Mouse (Mus musculus): ENCODE data around the gene Ccdc15.
"Not testable (repeated sequence)": the region's sequence is repeated elsewhere in the genome, so short reads cannot be mapped to it uniquely, and the experiment has no call there.

Ccdc15 gene

DNA sequence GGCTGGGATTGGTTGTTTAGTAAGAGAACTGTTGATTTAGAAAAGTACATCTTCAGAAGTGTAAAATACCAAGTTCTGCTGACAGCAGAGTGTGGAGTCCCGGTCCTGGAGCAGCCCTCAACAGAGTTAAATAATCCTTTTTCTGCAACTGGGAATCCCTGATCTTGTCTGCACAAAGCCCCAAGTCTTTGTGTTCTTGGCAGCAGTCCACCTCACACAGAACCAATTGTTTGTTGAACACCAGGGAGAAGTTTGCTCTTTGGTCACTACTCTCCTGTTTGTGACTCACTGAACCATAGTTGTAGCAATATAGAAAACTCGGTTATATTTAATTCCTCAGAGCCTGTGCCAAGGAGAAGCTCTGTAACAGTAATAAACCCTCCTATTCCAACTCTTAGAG is 3.0 kb upstream of the Ccdc15 start:
- DNase-seq (ENCODE audit: low read depth, low spot score), result no peak

DNA sequence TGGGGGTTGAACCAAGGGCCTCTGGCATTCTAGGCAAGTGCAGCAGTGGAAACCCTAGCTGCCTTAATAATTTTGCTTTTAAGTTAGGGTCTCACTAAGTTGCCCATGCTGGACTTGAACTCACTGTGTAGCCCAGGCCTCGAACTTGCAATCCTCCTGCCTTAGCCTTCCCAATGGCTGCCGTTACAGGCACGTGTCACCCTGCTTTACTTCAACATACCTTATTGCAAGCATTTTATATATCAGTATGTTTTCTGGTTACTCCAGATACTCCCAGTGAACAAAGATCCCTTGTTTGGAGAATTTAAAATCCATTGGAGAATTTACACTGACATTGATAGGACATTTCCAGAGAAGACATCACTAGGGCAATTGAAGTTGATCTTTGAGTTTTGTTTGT is 818 bp upstream of the Ccdc15 start:
- no peak for DNase-seq (ENCODE audit: low read depth, low spot score)

DNA sequence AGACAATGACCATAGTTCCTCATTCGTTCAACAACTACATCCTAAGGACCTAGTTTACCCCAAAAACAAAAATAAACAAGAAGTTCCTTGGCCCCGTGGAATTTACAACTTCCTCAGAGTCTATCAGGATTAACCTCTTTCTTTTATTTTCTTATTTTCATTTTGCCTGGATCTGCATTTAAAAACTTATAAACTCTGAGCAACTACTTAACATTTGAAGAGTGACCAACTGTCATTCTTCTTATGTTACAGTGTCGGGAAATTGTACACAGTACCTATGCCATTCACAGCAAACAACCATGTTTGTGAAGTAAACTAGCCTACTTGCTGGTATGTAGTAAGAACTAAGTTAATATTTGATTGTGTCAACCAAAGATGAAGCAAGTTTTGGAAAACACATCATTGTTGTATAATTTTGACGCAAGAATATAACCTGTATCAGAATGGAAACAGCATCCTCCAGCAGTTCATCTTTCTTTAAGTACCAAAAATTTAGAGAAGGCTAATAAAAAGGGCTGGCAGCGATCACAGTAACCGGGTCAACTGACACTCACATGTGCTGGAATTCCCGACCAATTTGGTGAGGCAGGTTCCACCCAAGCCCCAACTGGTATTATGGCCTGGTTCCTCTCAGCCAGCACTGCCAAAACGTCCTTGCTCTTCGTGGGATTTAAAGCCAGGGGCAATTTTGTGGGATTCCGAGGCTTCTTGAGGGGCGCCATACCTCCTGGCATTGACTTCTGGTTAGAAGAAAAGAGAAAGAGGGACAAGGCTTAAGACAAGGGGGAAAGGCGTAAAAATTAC is 846 bp downstream of the Ccdc15 start:
- DNase-seq (ENCODE audit: low read depth, low spot score), result no peak

DNA sequence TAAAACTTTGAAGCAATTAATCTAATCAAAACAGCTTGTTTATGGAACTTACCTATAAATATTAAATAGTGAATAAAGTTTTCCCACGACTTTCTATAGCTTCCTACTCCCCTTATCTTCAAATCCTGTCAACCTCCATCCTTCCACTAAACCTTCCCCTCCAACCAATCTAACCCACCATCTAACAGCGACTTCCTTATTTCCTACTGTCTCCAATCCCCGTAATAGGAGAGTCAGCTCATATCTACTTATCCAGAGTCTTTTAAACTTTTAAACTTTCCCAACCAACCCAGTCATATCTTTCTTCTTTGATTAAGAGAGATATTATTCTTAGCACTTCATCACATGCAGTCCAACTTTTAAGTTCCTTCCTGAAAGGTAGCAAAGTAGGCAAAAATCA is 2.8 kb downstream of the Ccdc15 start:
- DNase-seq (ENCODE audit: low read depth, low spot score), result no peak

DNA sequence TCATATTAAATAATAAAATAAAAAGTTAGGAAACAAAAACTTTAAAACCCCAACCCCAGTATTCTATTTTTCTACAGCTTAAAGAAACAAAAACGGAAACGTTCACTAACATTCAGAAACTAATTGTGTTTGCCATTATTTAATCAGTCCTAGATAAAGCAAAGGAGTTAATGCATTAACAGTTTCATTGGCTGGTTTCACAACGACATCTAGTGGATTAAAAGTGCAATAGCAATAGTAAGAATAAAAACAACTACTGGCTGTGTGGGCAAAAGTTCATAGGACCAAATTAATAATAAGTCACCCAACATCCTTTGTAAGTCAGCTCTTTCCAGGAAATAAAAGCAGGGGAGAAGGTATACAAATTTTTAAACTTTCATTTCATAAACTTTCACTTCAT is 18.8 kb downstream of the Ccdc15 start:
- DNase-seq (ENCODE audit: low read depth, low spot score), result peak; percentile 39

DNA sequence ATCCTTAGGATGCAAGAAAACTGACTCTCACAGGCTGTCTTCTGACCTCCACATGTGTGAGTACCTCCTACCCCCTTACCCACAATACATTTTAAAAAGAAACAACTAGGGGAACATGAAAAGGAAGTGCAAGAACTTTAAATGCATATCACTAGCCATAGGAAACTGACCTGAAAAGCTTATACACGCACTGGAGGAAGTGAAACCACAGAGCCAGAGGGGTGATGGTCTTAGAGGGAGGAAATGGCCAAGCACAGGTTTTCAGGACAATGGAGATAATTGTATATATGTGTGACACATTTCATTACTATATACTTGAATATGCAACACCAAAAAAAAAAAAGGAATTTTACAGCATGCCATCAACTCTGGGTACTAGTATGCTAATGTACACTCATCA is 46.5 kb downstream of the Ccdc15 start:
- DNase-seq (ENCODE audit: low read depth, low spot score), result no peak

DNA sequence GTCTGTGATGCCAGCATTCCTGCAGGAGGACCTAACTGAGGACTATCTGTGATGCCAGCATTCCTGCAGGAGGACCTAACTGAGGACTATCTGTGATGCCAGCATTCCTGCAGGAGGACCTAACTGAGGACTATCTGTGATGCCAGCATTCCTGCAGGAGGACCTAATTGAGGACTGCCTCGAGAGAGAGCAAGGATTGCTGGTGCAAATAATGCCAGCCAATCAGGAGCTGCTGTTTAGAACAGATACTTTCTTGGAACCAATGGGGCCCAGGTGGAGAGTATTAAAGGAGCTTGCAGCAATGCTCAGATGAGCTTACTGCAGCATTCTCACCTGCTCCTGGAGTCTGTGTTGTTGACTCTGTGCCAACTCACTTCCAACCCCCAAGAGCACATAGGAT is 47.7 kb downstream of the Ccdc15 start:
- not testable (repeated sequence) for DNase-seq (ENCODE audit: low read depth, low spot score)

DNA sequence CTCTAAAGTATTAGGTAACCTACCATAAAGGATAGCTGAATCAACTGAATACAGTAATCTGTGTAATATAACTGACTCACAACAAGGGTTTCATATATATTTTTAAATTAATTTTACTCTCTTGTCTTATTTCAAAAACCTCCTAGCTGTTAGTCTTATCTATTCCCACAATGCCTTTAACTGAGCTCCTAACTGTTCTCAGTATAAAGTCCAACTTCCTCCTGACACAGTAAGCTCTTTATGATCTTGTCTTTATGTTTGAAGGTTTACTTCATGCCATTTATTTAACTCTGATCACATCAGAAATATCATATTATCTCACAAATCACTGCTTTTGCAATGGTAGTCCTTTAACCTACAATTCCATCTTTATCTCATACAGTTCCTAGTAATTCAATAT is 52.6 kb downstream of the Ccdc15 start:
- DNase-seq (ENCODE audit: low read depth, low spot score), result no peak

DNA sequence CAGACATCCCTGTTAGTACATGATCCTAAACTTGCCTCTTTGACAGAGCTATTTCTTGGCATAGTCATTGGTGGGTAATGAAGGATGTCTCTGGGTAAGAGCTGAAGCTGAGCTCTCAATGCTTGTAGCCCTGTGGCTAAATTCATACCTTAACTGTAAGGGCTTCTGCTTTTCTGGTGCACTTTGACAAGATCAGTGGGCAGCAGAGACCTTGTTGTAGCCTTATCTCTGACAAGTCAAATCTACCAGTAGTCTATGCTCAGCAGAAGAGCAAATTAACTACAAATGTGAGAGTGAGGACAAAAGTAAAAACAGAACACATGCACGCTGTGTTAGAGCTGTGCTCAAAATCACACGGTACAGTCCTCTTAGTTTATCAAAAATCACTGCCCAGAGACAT is 81.6 kb downstream of the Ccdc15 start:
- DNase-seq (ENCODE audit: low read depth, low spot score), result no peak

DNA sequence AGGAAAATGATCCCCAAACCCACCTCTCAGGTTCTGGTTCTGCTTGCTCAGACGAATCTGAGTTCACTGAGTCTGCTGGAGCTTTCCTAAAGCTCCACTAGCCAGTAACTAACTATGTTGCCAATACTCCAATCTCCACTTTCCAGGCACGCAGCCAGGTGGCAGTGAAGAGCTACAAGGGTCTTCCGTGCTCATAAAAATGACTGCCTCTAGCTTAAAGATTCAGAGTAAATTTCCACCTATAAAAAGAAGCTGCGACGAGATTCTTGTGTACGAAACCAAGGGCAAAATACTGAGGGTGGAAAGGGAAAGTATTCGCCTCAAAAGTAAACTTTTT is 92.4 kb downstream of the Ccdc15 start:
- DNase-seq (ENCODE audit: low read depth, low spot score), result peak; percentile 73

DNA sequence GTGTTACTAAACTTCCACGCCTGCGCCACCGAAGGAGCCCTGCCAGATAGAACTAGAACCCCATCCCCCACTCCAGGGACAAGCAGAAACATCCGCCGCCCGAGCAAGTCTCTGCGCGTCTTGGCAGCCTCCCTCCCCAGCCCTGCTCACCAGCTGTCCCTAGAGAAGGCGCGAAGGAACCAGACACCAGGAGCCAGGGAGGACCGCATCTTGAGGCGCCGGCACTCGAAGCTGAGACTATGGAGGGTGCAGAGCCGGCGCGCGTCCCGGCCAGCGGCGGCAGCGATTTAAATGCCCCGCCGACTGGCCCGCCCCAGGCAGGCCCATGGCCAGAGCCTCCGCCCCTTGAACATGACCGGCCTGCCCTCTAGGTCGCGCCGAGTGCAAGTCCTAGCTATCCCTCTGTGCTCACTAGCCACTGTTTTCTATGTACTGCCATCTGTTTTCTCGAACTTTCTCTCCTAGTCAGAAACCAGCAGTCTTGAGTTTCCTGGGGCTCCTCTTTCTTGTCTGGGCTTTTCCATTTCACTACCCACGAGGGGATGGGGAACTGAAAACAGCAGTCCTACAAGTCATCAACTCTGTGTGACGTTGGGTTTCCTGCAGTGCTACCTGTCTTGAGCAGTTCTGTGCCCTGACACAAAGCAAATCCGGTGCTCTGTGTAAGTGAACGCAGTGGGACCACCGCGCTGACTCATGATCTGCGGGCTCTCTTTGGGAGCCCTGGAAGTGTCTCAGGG is 92.9 kb downstream of the Ccdc15 start, which contains the start of gene Slc37a2:
Gene Slc37a2, minus strand, starts transcription at position 590 of the 740 bp plus-strand sequence.
- peak; percentile 75 for DNase-seq (ENCODE audit: low read depth, low spot score)

DNA sequence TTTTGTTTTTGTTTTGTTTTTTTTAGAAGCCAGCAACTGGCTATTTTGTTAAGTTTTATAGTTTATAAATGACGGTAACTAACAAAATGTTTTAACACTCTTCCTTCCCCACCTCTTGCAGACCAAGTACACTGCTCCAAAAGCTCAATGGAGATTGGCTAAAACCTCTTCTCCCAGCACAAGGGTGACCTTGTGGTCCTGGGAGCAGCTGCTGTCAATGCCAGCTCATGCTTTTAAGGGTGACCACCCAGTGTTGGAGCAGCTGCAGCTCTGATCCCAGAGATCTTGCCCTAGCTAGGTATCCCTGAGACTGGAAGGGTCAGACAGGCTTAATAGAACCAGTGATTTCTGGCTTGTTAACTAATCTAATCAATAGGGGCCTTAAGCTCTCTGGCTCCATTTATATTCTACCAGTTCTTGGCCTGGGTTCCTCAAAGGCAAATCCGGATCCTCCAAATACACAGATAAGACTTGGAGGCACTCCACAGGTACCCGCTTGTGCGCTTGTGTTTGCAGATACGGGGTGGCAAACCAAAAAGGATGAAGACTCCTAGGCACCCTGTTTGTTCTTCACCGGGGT is 93.6 kb downstream of the Ccdc15 start:
- no peak for DNase-seq (ENCODE audit: low read depth, low spot score)

DNA sequence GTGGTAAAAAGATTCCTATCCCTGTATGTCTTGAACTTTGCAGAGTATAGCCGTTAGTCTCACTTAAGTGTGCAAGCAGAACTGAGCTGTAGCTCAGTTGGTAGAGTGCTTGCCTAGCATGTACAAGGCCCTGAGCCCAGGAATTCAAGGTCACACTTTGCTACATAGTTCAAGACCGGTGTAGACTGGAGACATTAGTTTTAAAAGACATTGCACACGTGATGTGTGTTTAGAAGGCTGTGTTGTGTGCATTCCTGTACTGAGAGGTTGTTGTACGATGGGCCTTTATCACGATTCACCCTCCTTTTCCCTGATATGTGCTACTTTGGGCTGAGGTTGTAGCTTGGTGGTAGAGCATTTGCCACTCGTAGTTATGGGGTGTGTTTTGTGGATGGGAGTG is 97.6 kb downstream of the Ccdc15 start:
- DNase-seq (ENCODE audit: low read depth, low spot score), result no peak

DNA sequence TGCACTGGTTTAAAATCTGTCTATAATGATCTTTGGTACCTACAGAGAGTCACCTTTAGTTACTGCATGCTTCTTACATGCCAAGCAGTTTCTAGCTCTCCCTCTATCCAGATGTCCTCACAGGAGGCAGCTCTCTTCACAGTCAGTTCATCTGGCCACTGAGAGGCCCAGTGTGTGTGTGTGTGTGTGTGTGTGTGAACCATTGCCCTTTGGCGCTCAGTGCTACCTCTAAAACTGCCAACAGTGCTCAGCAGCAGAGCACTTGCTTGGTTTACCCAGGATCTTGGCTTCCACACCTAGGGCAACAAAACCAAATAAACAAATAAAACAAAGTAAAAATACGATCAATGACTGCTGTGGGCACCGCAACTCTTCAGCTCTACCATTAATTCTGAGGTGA is 98.3 kb downstream of the Ccdc15 start:
- no peak for DNase-seq (ENCODE audit: low read depth, low spot score)

DNA sequence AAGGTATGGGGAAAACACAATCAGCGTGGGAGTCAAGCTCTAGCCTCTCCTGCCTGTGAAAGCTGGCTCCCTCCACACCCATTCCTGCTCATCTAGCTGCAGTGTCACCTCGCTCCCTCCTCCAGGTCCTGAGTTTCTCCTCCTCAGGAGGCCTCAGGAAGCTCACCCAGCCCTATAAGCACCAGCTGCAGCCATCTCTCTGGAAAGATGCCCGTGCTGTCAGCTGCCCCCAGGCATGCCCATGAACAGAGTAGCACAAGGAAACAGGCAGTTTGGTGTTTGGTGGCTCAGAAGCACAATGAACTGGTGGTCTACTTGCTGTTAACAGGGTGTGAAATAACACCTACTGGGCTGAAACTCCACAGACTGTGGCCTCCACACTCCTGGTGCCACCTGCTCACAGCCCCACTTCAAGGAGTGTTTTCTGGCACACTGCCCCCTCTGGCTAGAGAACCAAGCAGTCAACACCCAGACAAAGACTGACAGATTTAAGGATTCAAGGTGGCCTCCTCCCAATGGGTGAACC is 99.8 kb downstream of the Ccdc15 start:
- DNase-seq (ENCODE audit: low read depth, low spot score), result no peak

DNA sequence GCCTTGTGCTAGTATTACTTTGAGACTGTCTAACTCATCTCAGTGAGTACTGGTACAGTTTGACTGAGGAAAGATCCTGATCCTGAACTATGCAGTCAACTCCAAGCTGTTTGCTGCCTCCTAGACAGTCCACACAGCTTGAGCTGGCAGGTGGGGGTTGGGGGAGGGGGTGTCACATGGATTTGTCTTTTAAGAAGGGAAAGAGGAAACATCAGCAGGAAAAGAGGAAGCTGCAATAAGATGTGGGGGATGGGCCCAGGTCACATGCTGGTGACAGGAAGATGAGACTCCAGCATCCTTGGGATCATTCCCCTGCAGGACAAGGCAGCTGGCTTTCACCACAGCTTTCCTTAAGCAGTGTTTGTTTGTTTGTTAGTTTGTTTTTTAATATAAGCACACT is 100.8 kb downstream of the Ccdc15 start:
- no peak for DNase-seq (ENCODE audit: low read depth, low spot score)

DNA sequence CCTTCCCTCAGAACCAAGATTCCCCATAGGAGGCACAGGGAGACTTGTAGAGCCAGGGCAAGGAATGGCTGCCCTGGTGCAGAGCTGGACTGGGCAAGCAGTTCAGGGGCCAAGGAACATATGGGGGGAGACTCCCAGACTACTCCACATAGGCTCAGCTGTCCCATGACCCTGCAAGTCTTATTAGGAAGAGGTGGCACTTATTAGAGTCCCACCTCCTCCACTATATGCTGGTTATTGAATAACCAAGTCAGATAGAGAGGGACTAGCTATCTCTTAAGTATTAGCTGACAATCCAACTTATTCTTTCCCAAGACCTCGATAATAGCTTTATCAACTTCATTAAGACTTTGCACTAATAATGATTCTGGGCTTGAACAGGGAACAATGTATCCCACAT is 102.4 kb downstream of the Ccdc15 start:
- DNase-seq (ENCODE audit: low read depth, low spot score), result no peak

DNA sequence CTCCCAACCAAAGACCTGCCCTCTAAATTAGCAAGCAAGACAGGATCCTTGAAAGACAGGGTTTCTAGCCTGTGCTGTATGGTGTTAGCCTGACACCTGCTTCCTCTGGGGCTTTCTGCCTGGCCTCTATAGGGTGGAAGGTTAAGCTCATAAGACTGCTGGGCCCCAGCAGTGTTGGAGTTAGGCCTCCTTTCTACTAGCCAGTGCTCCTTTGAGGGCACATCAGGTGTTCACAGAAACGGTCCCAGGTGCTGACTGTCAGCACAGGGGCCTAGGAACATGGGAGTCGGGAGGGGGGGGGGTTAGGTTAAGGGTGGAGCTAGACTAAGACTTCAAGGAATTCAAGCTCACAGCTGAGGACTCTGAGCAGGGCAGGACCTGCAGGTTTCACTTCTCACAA is 102.8 kb downstream of the Ccdc15 start:
- DNase-seq (ENCODE audit: low read depth, low spot score), result no peak

DNA sequence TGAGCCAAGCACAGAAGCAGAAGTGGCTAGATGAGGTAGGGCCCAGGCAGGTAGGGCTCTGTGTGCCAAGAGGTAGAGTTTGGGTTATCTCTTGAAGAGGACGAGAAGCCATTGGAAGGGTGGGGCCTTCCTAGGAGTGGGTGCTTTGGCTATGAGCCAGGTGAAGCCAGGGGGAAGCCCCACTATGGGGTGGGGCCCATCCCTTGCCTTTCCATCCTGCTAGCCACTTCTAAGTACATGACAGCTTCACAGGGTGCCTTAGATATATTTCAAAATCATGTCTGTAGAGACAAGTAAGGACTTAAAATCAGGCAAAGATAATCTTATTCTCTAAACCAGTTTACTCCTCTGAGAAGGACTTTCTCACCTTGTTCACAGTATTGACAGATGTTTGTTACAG is 103.6 kb downstream of the Ccdc15 start:
- DNase-seq (ENCODE audit: low read depth, low spot score), result peak; percentile 37

DNA sequence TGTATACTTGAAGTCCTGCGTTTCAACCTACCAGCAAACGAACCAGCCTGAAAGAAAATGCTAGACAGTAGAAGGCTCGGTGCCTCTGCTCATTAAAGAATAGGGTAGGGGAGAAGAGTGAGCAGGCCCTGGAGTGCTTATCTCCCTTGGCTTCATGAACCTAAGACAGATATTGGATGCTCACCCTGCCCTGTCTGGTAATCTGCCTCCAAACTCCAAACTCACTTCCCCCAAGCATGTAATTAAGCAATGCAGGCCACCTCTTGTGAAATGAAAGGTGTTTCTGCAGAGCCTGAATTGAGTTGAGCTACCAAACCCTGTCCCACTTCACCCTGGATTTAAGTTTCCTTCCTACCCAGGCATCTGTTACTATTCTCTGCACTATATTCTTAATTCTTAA is 105.5 kb downstream of the Ccdc15 start:
- DNase-seq (ENCODE audit: low read depth, low spot score), result no peak

DNA sequence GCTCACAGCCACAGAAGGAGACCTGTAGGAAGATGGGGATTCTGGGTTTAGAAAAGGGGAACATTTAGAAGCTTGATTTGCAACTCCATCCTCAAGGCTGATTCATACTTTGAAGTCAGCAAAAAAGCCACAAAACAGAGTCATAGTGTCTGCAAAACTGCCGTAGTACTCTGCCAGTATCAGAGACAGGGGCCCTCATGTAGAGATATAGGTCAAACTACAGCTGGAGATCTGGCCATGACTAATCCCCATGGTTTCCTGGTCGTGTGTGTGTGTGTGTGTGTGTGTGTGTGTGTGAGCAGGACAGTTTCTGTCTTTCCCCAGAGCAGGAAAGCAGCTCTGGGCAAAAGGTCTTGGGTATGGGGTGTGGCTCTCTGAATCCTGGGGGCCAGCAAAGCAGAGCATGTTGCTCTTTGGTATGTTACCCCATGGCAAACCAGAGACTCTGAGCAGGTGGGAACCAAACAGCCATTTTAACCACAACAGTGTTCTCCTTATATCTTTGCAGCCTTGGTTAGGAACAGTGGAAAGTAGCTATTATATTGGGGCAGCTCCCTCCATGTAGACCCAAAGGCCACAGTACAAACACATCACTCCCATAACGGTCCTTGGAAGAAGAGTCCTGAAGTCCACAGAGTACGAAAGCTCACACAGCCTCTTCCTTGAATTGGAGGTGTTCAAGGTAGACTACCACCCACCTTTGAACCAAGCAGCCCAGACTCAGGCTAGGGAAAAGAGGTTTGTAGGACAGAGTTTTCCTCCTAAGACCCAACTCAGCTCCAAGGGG is 112.1 kb downstream of the Ccdc15 start:
- no peak for DNase-seq (ENCODE audit: low read depth, low spot score)
